Mouse (Mus musculus): ENCODE data around the gene Plekhm1. TPM values are rescaled to one million over a fixed set of nuclear protein-coding genes. Genes with fewer than 3 reads are reported as not detected.

Plekhm1 gene
- polyA plus RNA-seq, 1 experiment from 2014 or later = 9.4 TPM

DNA sequence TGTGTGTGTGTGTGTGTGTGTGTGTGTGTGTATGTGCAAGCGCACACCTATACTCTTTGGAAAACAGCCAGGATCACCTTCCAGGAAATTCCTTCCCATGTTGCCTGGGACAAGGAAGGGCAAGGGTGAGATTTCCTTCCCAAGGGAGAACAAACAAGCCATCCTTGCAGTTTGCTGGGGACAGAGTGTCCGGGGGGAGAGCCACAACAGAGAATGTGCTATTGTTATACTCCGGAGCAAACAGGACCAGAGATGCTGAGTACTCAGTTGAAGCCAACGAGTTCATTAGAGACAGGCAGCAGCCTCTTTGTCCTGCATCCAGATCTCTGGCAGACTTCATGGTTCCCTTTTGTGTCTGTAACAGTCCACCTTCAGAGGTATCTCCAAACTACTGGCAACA is 54.2 kb downstream of the Plekhm1 start:
- DNase-seq (no peak), ATAC-seq (ENCODE audit: insufficient read depth) (no peak)
- TF ChIP-seq CTCF (IDR thresholded peaks at IDR 0.05; ENCODE audit: low read depth) = no peak
- Histone ChIP-seq H3K27ac (ENCODE audit: low read depth) (no peak overlapping the region), H3K9ac (no peak overlapping the region), H3K27me3 (ENCODE audit: insufficient read depth, low read length) (peaks cover 42% of the 10 kb centered on the region), H3K4me1 (ENCODE audit: insufficient read depth) (no peaks in the 10 kb centered on the region; the same call in 1 of the 2 replicates), H3K36me3 (ENCODE audit: insufficient read depth) (no peaks in the 10 kb centered on the region), H3K4me2 (no peak overlapping the region; the same call in 1 of the 2 replicates), H3K9me3 (ENCODE audit: low read depth, low read length) (no peaks in the 10 kb centered on the region), H3K4me3 (ENCODE audit: low read depth, low read length) (no peak overlapping the region)
- 64% methylated on average over 4 of the region's 4 CpGs for WGBS

GRCm38 (mm10) chr11:103357710-103358109 is 54.8 kb downstream of the Plekhm1 start:
- no peak for ATAC-seq (ENCODE audit: insufficient read depth)
- Histone ChIP-seq H3K4me1 (ENCODE audit: insufficient read depth) (no peaks in the 10 kb centered on the region; the same call in 1 of the 2 replicates), H3K27ac (ENCODE audit: low read depth) (no peak overlapping the region), H3K9me3 (ENCODE audit: low read depth, low read length) (no peaks in the 10 kb centered on the region; the same call in 1 of the 2 replicates), H3K36me3 (ENCODE audit: insufficient read depth) (no peaks in the 10 kb centered on the region), H3K4me2 (no peak overlapping the region), H3K9ac (no peak overlapping the region), H3K4me3 (ENCODE audit: low read depth, low read length) (no peak overlapping the region), H3K27me3 (ENCODE audit: insufficient read depth, low read length) (peaks cover 36% of the 10 kb centered on the region)
- DNase-seq = no peak
- 92% methylated on average over 10 of the region's 10 CpGs for WGBS
- TF ChIP-seq CTCF (IDR thresholded peaks at IDR 0.05; ENCODE audit: low read depth) = no peak

GRCm38 (mm10) chr11:103356938-103357670 is 55.4 kb downstream of the Plekhm1 start:
- no peaks in the 10 kb centered on the region; the same call in 1 of the 2 replicates for H3K9me3 ChIP-seq (ENCODE audit: low read depth, low read length)
- H3K4me1 ChIP-seq (ENCODE audit: insufficient read depth) = no peaks in the 10 kb centered on the region
- H3K4me2 ChIP-seq = no peak overlapping the region
- no peak for ATAC-seq (ENCODE audit: insufficient read depth)
- no peak for TF ChIP-seq CTCF (IDR thresholded peaks at IDR 0.05; ENCODE audit: low read depth)
- no peak overlapping the region for H3K27ac ChIP-seq (ENCODE audit: low read depth)
- DNase-seq = no peak
- no peak overlapping the region for H3K4me3 ChIP-seq (ENCODE audit: low read depth, low read length)
- no peaks in the 10 kb centered on the region for H3K36me3 ChIP-seq (ENCODE audit: insufficient read depth)
- H3K27me3 ChIP-seq (ENCODE audit: insufficient read depth, low read length) = peaks cover 30% of the 10 kb centered on the region
- 80% methylated on average over 16 of the region's 16 CpGs for WGBS
- no peak overlapping the region for H3K9ac ChIP-seq

- H3K36me3 ChIP-seq (ENCODE audit: insufficient read depth) = no peaks in the 10 kb centered on the region
- H3K9me3 ChIP-seq (ENCODE audit: low read depth, low read length) = no peaks in the 10 kb centered on the region; the same call in 1 of the 2 replicates
- H3K27me3 ChIP-seq (ENCODE audit: insufficient read depth, low read length) = peaks cover 20% of the 10 kb centered on the region
- no peaks in the 10 kb centered on the region for H3K4me1 ChIP-seq (ENCODE audit: insufficient read depth)
- H3K4me3 ChIP-seq (ENCODE audit: low read depth, low read length) = no peak overlapping the region
- TF ChIP-seq CTCF (IDR thresholded peaks at IDR 0.05; ENCODE audit: low read depth) = no peak
- no peak overlapping the region for H3K9ac ChIP-seq
- ATAC-seq (ENCODE audit: insufficient read depth) (no peak), DNase-seq (no peak)
- H3K4me2 ChIP-seq = peak overlapping the region; percentile 40
- peak overlapping the region; percentile 44; the same call in 1 of the 2 replicates for H3K27ac ChIP-seq (ENCODE audit: low read depth)
- 13% methylated on average over 11 of the region's 11 CpGs for whole genome bisulfite sequencing
Observed at GRCm38 (mm10) chr11:103356032-103356571, 56.4 kb downstream of the Plekhm1 start.

- ATAC-seq (ENCODE audit: insufficient read depth) = no peak
- Histone ChIP-seq H3K4me3 (ENCODE audit: low read depth, low read length) (no peak overlapping the region), H3K27ac (ENCODE audit: low read depth) (no peak overlapping the region), H3K9me3 (ENCODE audit: low read depth, low read length) (no peaks in the 10 kb centered on the region; the same call in 1 of the 2 replicates), H3K27me3 (ENCODE audit: insufficient read depth, low read length) (peaks cover 12% of the 10 kb centered on the region), H3K9ac (no peak overlapping the region), H3K4me1 (ENCODE audit: insufficient read depth) (no peaks in the 10 kb centered on the region), H3K4me2 (no peak overlapping the region), H3K36me3 (ENCODE audit: insufficient read depth) (no peaks in the 10 kb centered on the region)
- no peak for TF ChIP-seq CTCF (IDR thresholded peaks at IDR 0.05; ENCODE audit: low read depth)
- DNase-seq = peak; percentile 76
- WGBS = 14% methylated on average over 11 of the region's 11 CpGs
Observed at GRCm38 (mm10) chr11:103355251-103355650, 57.2 kb downstream of the Plekhm1 start.

DNA sequence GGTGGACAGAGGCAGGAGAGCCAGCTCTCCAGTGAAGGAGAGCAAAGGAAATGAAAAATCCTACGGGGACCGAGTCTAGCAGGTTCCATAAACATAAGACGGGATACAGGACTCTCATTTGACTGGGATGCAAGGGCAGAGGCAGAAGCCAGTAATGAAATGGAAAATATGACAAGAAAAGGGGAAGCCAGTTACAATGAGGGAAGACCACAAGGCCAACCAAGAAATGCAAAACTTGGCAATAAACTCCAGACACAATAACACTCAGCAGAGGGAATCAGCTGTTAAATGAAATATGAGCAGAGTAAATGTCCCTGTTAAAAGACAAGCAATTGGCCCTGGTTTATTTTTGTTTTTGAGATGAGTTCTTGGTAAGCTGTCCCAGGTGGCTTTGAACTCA is 58.5 kb downstream of the Plekhm1 start:
- no peaks in the 10 kb centered on the region for H3K36me3 ChIP-seq (ENCODE audit: insufficient read depth)
- H3K27me3 ChIP-seq (ENCODE audit: insufficient read depth, low read length) = peaks cover 3% of the 10 kb centered on the region; the same call in 1 of the 2 replicates
- H3K27ac ChIP-seq (ENCODE audit: low read depth) = no peak overlapping the region
- no peak for ATAC-seq (ENCODE audit: insufficient read depth)
- H3K9ac ChIP-seq = no peak overlapping the region
- DNase-seq = no peak
- no peak overlapping the region for H3K4me2 ChIP-seq
- TF ChIP-seq CTCF (IDR thresholded peaks at IDR 0.05; ENCODE audit: low read depth) = no peak
- WGBS = 61% methylated on average over 3 of the region's 3 CpGs
- no peaks in the 10 kb centered on the region for H3K4me1 ChIP-seq (ENCODE audit: insufficient read depth)
- no peaks in the 10 kb centered on the region; the same call in 1 of the 2 replicates for H3K9me3 ChIP-seq (ENCODE audit: low read depth, low read length)
- no peak overlapping the region for H3K4me3 ChIP-seq (ENCODE audit: low read depth, low read length)

DNA sequence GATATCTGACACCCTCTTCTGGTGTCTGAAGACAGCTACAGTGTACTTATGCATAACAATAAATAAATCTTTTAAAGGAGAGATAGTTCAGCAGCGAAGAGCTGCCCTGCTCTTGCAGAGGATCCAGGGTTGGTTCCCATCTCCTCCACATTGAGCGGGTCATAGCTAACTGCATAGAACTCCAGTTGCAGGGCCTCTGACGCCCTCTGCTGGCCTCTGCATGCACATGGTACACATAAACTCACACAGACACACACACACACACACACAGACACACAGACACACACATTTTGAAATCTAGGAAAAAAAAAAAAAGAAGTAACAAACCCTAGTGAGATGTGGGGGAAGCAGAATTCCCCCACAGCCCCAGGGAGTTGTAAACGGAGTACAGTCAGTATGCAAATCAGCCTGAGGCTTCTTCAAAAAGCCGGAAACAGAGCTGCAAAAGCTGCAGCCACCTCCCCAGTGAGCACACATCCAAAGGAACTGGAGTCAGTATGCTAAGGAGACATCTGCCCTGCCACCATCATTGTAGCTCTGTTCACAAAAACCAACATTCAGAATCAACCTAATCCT is 60.2 kb downstream of the Plekhm1 start:
- 81% methylated on average over 5 of the region's 5 CpGs for WGBS
- 0 out of 2 replicates have a peak, but pooled peaks have one; percentile 14 for TF ChIP-seq CTCF (IDR thresholded peaks at IDR 0.05; ENCODE audit: low read depth)
- Histone ChIP-seq H3K4me1 (ENCODE audit: insufficient read depth) (no peaks in the 10 kb centered on the region), H3K27me3 (ENCODE audit: insufficient read depth, low read length) (no peaks in the 10 kb centered on the region), H3K9me3 (ENCODE audit: low read depth, low read length) (no peaks in the 10 kb centered on the region; the same call in 1 of the 2 replicates), H3K9ac (no peak overlapping the region), H3K27ac (ENCODE audit: low read depth) (no peak overlapping the region), H3K4me2 (no peak overlapping the region), H3K36me3 (ENCODE audit: insufficient read depth) (no peaks in the 10 kb centered on the region), H3K4me3 (ENCODE audit: low read depth, low read length) (no peak overlapping the region)
- no peak for ATAC-seq (ENCODE audit: insufficient read depth)
- DNase-seq = no peak
